Mouse (Mus musculus) spleen, adult 12 weeks (tissue): ENCODE results near the gene Ttc3.
"Not testable (repeated sequence)": the region's sequence is repeated elsewhere in the genome, so short reads cannot be mapped to it uniquely, and the experiment has no call there.

ENCODE experiments used
- DNase-seq: peaks from one replicate; pipeline ENCODE4 v3.0.0; 2022; ENCODE audit warnings: low spot score

The Ttc3 gene

GRCm38 (mm10) chr16:94435495-94436234 lies 65.2 kb downstream of the Ttc3 start:
- no peak for DNase-seq

GRCm38 (mm10) chr16:94436801-94437200 lies 66.4 kb downstream of the Ttc3 start:
- no peak for DNase-seq

GRCm38 (mm10) chr16:94441361-94441760 lies 70.9 kb downstream of the Ttc3 start:
- no peak for DNase-seq

GRCm38 (mm10) chr16:94449151-94449550 lies 78.7 kb downstream of the Ttc3 start:
- no peak for DNase-seq

- DNase-seq: no peak
Measured at GRCm38 (mm10) chr16:94449632-94450031, 79.2 kb downstream of the Ttc3 start.

GRCm38 (mm10) chr16:94451545-94452488 lies 81.4 kb downstream of the Ttc3 start:
- no peak for DNase-seq

GRCm38 (mm10) chr16:94452768-94453167 lies 82.3 kb downstream of the Ttc3 start:
- DNase-seq: no peak

- DNase-seq: no peak
Measured at GRCm38 (mm10) chr16:94454146-94454545, 83.7 kb downstream of the Ttc3 start.

- no peak for DNase-seq
Measured at GRCm38 (mm10) chr16:94464067-94464466, 93.6 kb downstream of the Ttc3 start.

GRCm38 (mm10) chr16:94465900-94466299 lies 95.5 kb downstream of the Ttc3 start:
- no peak for DNase-seq

GRCm38 (mm10) chr16:94466317-94466716 lies 95.9 kb downstream of the Ttc3 start:
- DNase-seq: not testable (repeated sequence)

- DNase-seq: no peak
Measured at GRCm38 (mm10) chr16:94467337-94468055, 97.1 kb downstream of the Ttc3 start.

GRCm38 (mm10) chr16:94468391-94468790 lies 98.0 kb downstream of the Ttc3 start:
- DNase-seq: no peak

GRCm38 (mm10) chr16:94472515-94472951 lies 102.1 kb downstream of the Ttc3 start:
- no peak for DNase-seq

GRCm38 (mm10) chr16:94473086-94473822 lies 102.8 kb downstream of the Ttc3 start:
- DNase-seq: no peak

- no peak for DNase-seq
Measured at GRCm38 (mm10) chr16:94484752-94485535, 114.5 kb downstream of the Ttc3 start.

- DNase-seq: no peak
Measured at GRCm38 (mm10) chr16:94487341-94487740, 116.9 kb downstream of the Ttc3 start.

- no peak for DNase-seq
Measured at GRCm38 (mm10) chr16:94489326-94489725, 118.9 kb downstream of the Ttc3 start.

- not testable (repeated sequence) for DNase-seq
Measured at GRCm38 (mm10) chr16:94497176-94497575, 126.8 kb downstream of the Ttc3 start.

GRCm38 (mm10) chr16:94497911-94498310 lies 127.5 kb downstream of the Ttc3 start:
- no peak for DNase-seq

GRCm38 (mm10) chr16:94504192-94504591 lies 133.8 kb downstream of the Ttc3 start:
- no peak for DNase-seq
